In the genomic region with DNA sequence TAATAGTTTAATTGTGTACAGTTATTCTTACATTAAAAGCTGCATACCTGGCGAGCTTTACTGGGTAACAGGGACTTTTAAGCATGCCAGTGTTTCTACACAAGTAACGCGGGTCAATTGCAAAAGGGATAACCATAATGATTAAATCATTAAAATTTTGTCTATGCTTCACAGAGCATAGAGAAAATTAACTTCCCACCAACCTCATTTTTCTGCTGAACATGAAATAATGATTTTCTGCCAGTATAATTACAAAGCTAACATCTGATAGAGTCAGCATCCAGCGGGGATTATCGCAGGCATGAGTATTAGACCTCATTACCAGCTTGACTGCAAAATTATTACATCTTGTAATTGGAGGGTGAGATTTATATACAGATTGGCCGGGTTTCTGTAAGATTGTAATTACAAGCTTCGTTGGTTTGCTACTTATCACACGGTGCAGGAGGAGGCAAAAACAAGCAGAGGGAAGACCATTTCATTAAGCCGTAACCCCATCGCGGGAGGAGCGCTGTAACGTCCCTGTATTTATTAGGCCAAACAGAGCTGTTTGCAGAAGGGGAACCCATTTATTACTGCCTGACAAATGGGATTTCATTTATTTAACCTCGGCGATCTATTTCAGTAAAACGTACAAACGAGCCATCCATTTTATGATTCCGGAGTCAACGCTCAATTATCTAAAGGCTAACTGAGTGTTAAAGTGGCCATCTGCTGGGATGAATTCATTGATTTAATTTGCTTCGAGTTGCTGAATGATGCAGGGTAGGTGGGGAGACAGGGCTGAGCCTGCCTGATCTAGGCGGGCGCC, we compare ENCODE assay signal across 13 mouse cellular contexts.
DNase-seq lines count a peak whose midpoint lies in the region; ATAC-seq and TF ChIP-seq lines count a peak whose summit lies in the region.
"Had no signal": no experiment of that assay in that cellular context is flagged by ENCODE, and none has a peak within 500 bp of the region (broad histone marks: within the 10 kb centered on the region; RNA-seq: fewer than 3 reads in every experiment).

No protein-coding gene starts in this region.

- no peaks in the 10 kb centered on the region for H3K27me3 ChIP-seq in heart, embryonic 11.5 days (ENCODE audit: control insufficient read depth, insufficient read depth, low read length)
- no peaks in the 10 kb centered on the region for H3K27me3 ChIP-seq in stomach, embryonic 14.5 days (ENCODE audit: control insufficient read depth, insufficient read depth, low read length)
- H3K27me3 ChIP-seq in stomach, postnatal 0 days (ENCODE audit: control insufficient read depth, insufficient read depth, low read length) = no peaks in the 10 kb centered on the region
- H3K27me3 ChIP-seq in midbrain, embryonic 11.5 days (ENCODE audit: control insufficient read depth, insufficient read depth, low read length) = peaks cover 6% of the 10 kb centered on the region; the same call in 1 of the 2 replicates
- H3K27me3 ChIP-seq in stomach, embryonic 16.5 days (ENCODE audit: control insufficient read depth, insufficient read depth, low read length) = peaks cover 4% of the 10 kb centered on the region; the same call in 1 of the 2 replicates

- no peak overlapping the region for H3K4me3 ChIP-seq in heart, embryonic 11.5 days (ENCODE audit: low read depth, low read length)
- H3K4me3 ChIP-seq in stomach, embryonic 14.5 days (ENCODE audit: low read depth, low read length) = no peak overlapping the region
- no peak overlapping the region for H3K4me3 ChIP-seq in stomach, postnatal 0 days (ENCODE audit: low read depth, low read length)
- H3K4me3 ChIP-seq in midbrain, embryonic 11.5 days (ENCODE audit: low read depth, low read length) = no peak overlapping the region
- H3K4me3 ChIP-seq in stomach, embryonic 16.5 days (replicated peaks; ENCODE audit: low read length) = 0 out of 2 replicates have a peak overlapping the region, but pooled peaks have one; percentile 8
- H3K4me3 ChIP-seq: myocyte had no signal

- DNase-seq in heart, adult 11 months = peak; percentile 15
- DNase-seq in stomach, postnatal 0 days (ENCODE audit: low spot score) = no peak
- DNase-seq in midbrain, embryonic 11.5 days (ENCODE audit: low spot score, missing footprints) = peak; percentile 90
- DNase-seq in yolk sac, embryonic 10.5 days (ENCODE audit: low spot score) = no peak
- DNase-seq in cerebellum, postnatal 36 days = no peak
- DNase-seq: B cell, adult 2 months; gastrocnemius, postnatal 14 days; kidney, postnatal 14 days; lung, adult 2 months had no signal

- no peak overlapping the region for H3K27ac ChIP-seq in heart, embryonic 11.5 days (ENCODE audit: low read depth, low read length)
- no peak overlapping the region for H3K27ac ChIP-seq in stomach, embryonic 14.5 days (ENCODE audit: low read length)
- no peak overlapping the region for H3K27ac ChIP-seq in stomach, postnatal 0 days (replicated peaks)
- peak overlapping the region; percentile 54; the same call in 1 of the 2 replicates for H3K27ac ChIP-seq in midbrain, embryonic 11.5 days (ENCODE audit: low read depth, low read length)
- H3K27ac ChIP-seq in stomach, embryonic 16.5 days (ENCODE audit: low read length) = no peak overlapping the region

- H3K4me1 ChIP-seq in heart, embryonic 11.5 days (ENCODE audit: control insufficient read depth, insufficient read depth, low read length) = no peaks in the 10 kb centered on the region
- H3K4me1 ChIP-seq in stomach, embryonic 14.5 days (ENCODE audit: control insufficient read depth, insufficient read depth, low read length) = no peaks in the 10 kb centered on the region
- no peaks in the 10 kb centered on the region for H3K4me1 ChIP-seq in stomach, postnatal 0 days (replicated peaks; ENCODE audit: control insufficient read depth, insufficient read depth)
- H3K4me1 ChIP-seq in midbrain, embryonic 11.5 days (ENCODE audit: control insufficient read depth, insufficient read depth, low read length) = 0 out of 2 replicates have a peak, but pooled peaks cover 2% of the 10 kb centered on the region
- H3K4me1 ChIP-seq in stomach, embryonic 16.5 days (ENCODE audit: control insufficient read depth, insufficient read depth, low read length) = no peaks in the 10 kb centered on the region

- ATAC-seq in heart, embryonic 11.5 days (replicated peaks; ENCODE audit: insufficient number of reproducible peaks, low FRiP score, low TSS enrichment) = no peak
- no peak for ATAC-seq in stomach, embryonic 14.5 days (ENCODE audit: insufficient number of reproducible peaks, insufficient read depth, low FRiP score, low read depth)
- no peak for ATAC-seq in stomach, postnatal 0 days (ENCODE audit: low FRiP score, low TSS enrichment)
- peak; percentile 92 for ATAC-seq in midbrain, embryonic 11.5 days (ENCODE audit: low FRiP score)
- no peak for ATAC-seq in stomach, embryonic 16.5 days (ENCODE audit: insufficient read depth, low FRiP score)

- TF ChIP-seq EP300 in stomach, postnatal 0 days (optimal IDR thresholded peaks at IDR 0.05) = no peak

- no peaks in the 10 kb centered on the region for H3K36me3 ChIP-seq in heart, embryonic 11.5 days (ENCODE audit: control insufficient read depth, insufficient read depth, low read length)
- no peaks in the 10 kb centered on the region for H3K36me3 ChIP-seq in stomach, embryonic 14.5 days (ENCODE audit: control insufficient read depth, insufficient read depth, low read length)
- no peaks in the 10 kb centered on the region for H3K36me3 ChIP-seq in stomach, postnatal 0 days (ENCODE audit: control insufficient read depth, insufficient read depth, low read length)
- H3K36me3 ChIP-seq in midbrain, embryonic 11.5 days (ENCODE audit: control insufficient read depth, insufficient read depth, low read length) = no peaks in the 10 kb centered on the region
- no peaks in the 10 kb centered on the region for H3K36me3 ChIP-seq in stomach, embryonic 16.5 days (ENCODE audit: control insufficient read depth, insufficient read depth, low read length)

- TF ChIP-seq CTCF in stomach, postnatal 0 days (IDR thresholded peaks at IDR 0.05; ENCODE audit: low read depth) = no peak

- H3K9me3 ChIP-seq in heart, embryonic 11.5 days (replicated peaks; ENCODE audit: control insufficient read depth, low read length) = no peaks in the 10 kb centered on the region
- no peaks in the 10 kb centered on the region for H3K9me3 ChIP-seq in stomach, embryonic 14.5 days (ENCODE audit: control insufficient read depth, low read depth, low read length)
- no peaks in the 10 kb centered on the region for H3K9me3 ChIP-seq in stomach, postnatal 0 days (ENCODE audit: control insufficient read depth, low read length)
- no peaks in the 10 kb centered on the region for H3K9me3 ChIP-seq in midbrain, embryonic 11.5 days (ENCODE audit: control insufficient read depth, low read length)
- no peaks in the 10 kb centered on the region for H3K9me3 ChIP-seq in stomach, embryonic 16.5 days (replicated peaks; ENCODE audit: control insufficient read depth, low read length)

- H3K4me2 ChIP-seq in heart, embryonic 11.5 days = no peak overlapping the region
- H3K4me2 ChIP-seq in stomach, embryonic 14.5 days (replicated peaks; ENCODE audit: low read depth, low read length) = peak overlapping the region; percentile 28
- H3K4me2 ChIP-seq in stomach, postnatal 0 days (replicated peaks; ENCODE audit: low read depth) = no peak overlapping the region; the same call in 1 of the 2 replicates
- H3K4me2 ChIP-seq in midbrain, embryonic 11.5 days = no peak overlapping the region
- peak overlapping the region; percentile 36 for H3K4me2 ChIP-seq in stomach, embryonic 16.5 days (ENCODE audit: low read depth, low read length)

- H3K9ac ChIP-seq in heart, embryonic 11.5 days (ENCODE audit: low read depth, low read length) = no peak overlapping the region
- no peak overlapping the region for H3K9ac ChIP-seq in stomach, embryonic 14.5 days (replicated peaks; ENCODE audit: low read depth, low read length)
- no peak overlapping the region for H3K9ac ChIP-seq in stomach, postnatal 0 days (ENCODE audit: low read length)
- H3K9ac ChIP-seq in midbrain, embryonic 11.5 days (ENCODE audit: low read length) = no peak overlapping the region
- no peak overlapping the region for H3K9ac ChIP-seq in stomach, embryonic 16.5 days (ENCODE audit: low read length)

- 78% methylated on average over 22 of the region's 22 CpGs for WGBS in heart, embryonic 11.5 days (ENCODE audit: insufficient replicate concordance)
- WGBS in stomach, embryonic 14.5 days = 35% methylated on average over 22 of the region's 22 CpGs
- WGBS in stomach, postnatal 0 days = 30% methylated on average over 22 of the region's 22 CpGs
- 70% methylated on average over 22 of the region's 22 CpGs for WGBS in midbrain, embryonic 11.5 days
- WGBS in stomach, embryonic 16.5 days = 34% methylated on average over 22 of the region's 22 CpGs

Comparison
In these comparisons a context has a peak if more than half of its experiments do, and no peak if none do; other contexts are left out.
1. H3K4me2 ChIP-seq: peak in stomach, embryonic 14.5 days (single experiment) and stomach, embryonic 16.5 days (single experiment); none in heart, embryonic 11.5 days (single experiment), stomach, postnatal 0 days (single experiment) and midbrain, embryonic 11.5 days (single experiment).
2. DNase-seq: peak in heart, adult 11 months (single experiment) and midbrain, embryonic 11.5 days (single experiment); none in stomach, postnatal 0 days (single experiment), yolk sac, embryonic 10.5 days (single experiment) and cerebellum, postnatal 36 days (0 of 2).